Comparison of ENCODE assay signal across 9 mouse cellular contexts in the genomic region with DNA sequence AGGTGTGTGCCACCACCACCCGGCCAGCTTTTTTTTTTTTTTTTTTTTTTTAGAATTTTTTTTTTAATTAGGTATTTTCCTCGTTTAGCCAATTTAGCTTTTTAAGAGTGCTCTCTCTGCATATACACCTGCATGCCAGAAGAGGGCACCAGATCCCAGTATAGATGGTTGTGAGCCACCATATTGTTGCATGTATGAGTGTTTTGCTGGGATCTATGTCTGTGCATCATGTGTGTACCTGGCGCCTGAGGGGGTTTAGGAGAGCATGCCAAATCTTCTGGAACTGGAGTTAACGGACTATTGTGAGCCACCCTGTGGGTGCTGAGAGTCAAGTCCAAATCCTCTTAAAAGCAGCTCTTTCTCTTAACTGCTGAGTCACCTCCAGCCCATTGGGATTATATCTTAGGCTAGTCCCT. TPM values are rescaled to one million over a fixed set of nuclear protein-coding genes. Genes with fewer than 3 reads are reported as not detected.
A peak's percentile ranks its signal among the peaks of the same experiment; 100 is the strongest.
DNase-seq lines count a peak whose midpoint lies in the region; ATAC-seq and TF ChIP-seq lines count a peak whose summit lies in the region.
"Had no signal": no experiment of that assay in that cellular context is flagged by ENCODE, and none has a peak within 500 bp of the region (broad histone marks: within the 10 kb centered on the region; RNA-seq: fewer than 3 reads in every experiment).

No protein-coding gene starts in this region.

- no peak overlapping the region for H3K27ac ChIP-seq in midbrain, embryonic 14.5 days (replicated peaks; ENCODE audit: low read depth, low read length)
- no peak overlapping the region for H3K27ac ChIP-seq in midbrain, embryonic 10.5 days (replicated peaks)
- no peak overlapping the region for H3K27ac ChIP-seq in embryonic facial prominence, embryonic 11.5 days (replicated peaks; ENCODE audit: low read depth, low read length)
- no peak overlapping the region for H3K27ac ChIP-seq in lung, embryonic 14.5 days (ENCODE audit: low read depth)
- H3K27ac ChIP-seq: heart, embryonic 13.5 days had no signal

- peak; percentile 64 for TF ChIP-seq CTCF in lung, embryonic 14.5 days (IDR thresholded peaks at IDR 0.05; ENCODE audit: low read depth)

- H3K4me1 ChIP-seq in midbrain, embryonic 14.5 days (ENCODE audit: control insufficient read depth, insufficient read depth, low read length): no peaks in the 10 kb centered on the region
- H3K4me1 ChIP-seq in midbrain, embryonic 10.5 days: no peaks in the 10 kb centered on the region
- no peaks in the 10 kb centered on the region for H3K4me1 ChIP-seq in embryonic facial prominence, embryonic 11.5 days (ENCODE audit: control insufficient read depth, insufficient read depth, low read length)
- no peaks in the 10 kb centered on the region for H3K4me1 ChIP-seq in lung, embryonic 14.5 days (ENCODE audit: insufficient read depth)
- H3K4me1 ChIP-seq: heart, embryonic 13.5 days had no signal

- DNase-seq in cerebellum, adult 11-12 months: peak; percentile 66
- DNase-seq in cerebellum, adult 11 months: no peak
- peak; percentile 61 for DNase-seq in midbrain, embryonic 14.5 days
- no peak for DNase-seq in midbrain, embryonic 10.5 days (ENCODE audit: low spot score)
- peak; percentile 39 for DNase-seq in embryonic facial prominence, embryonic 11.5 days (ENCODE audit: low spot score)
- DNase-seq in lung, embryonic 14.5 days: peak; percentile 29
- DNase-seq in ovary, adult 18-20 months (ENCODE audit: low spot score): no peak
- no peak for DNase-seq in gastrocnemius, postnatal 4 days (ENCODE audit: low spot score in 2 of 2)

- no peak for ATAC-seq in midbrain, embryonic 14.5 days (ENCODE audit: low FRiP score, low TSS enrichment)
- ATAC-seq in embryonic facial prominence, embryonic 11.5 days (replicated peaks; ENCODE audit: insufficient number of reproducible peaks, low FRiP score, low TSS enrichment, low read depth): 0 out of 2 replicates have a peak, but pooled peaks have one; percentile 43
- no peak for ATAC-seq in lung, embryonic 14.5 days (ENCODE audit: insufficient read depth)

- no peak overlapping the region for H3K9ac ChIP-seq in midbrain, embryonic 14.5 days (replicated peaks; ENCODE audit: low read length)
- H3K9ac ChIP-seq in embryonic facial prominence, embryonic 11.5 days (replicated peaks; ENCODE audit: low read length): no peak overlapping the region
- H3K9ac ChIP-seq in lung, embryonic 14.5 days: no peak overlapping the region
- H3K9ac ChIP-seq: heart, embryonic 13.5 days had no signal

- H3K27me3 ChIP-seq in midbrain, embryonic 14.5 days (ENCODE audit: control insufficient read depth, insufficient read depth, low read length): no peaks in the 10 kb centered on the region
- H3K27me3 ChIP-seq in midbrain, embryonic 10.5 days (ENCODE audit: low read depth, poor library complexity, severe bottlenecking): no peaks in the 10 kb centered on the region
- H3K27me3 ChIP-seq in embryonic facial prominence, embryonic 11.5 days (ENCODE audit: control insufficient read depth, insufficient read depth, low read length): no peaks in the 10 kb centered on the region
- H3K27me3 ChIP-seq in lung, embryonic 14.5 days (ENCODE audit: insufficient read depth, low read length): no peaks in the 10 kb centered on the region
- H3K27me3 ChIP-seq: heart, embryonic 13.5 days had no signal

- H3K36me3 ChIP-seq in midbrain, embryonic 14.5 days (ENCODE audit: control insufficient read depth, insufficient read depth, low read length): peaks cover 27% of the 10 kb centered on the region
- peaks cover 35% of the 10 kb centered on the region for H3K36me3 ChIP-seq in midbrain, embryonic 10.5 days
- no peaks in the 10 kb centered on the region; the same call in 1 of the 2 replicates for H3K36me3 ChIP-seq in embryonic facial prominence, embryonic 11.5 days (replicated peaks; ENCODE audit: control insufficient read depth, insufficient read depth, low read depth, low read length)
- peaks cover 34% of the 10 kb centered on the region for H3K36me3 ChIP-seq in lung, embryonic 14.5 days (ENCODE audit: insufficient read depth)

- H3K4me3 ChIP-seq in midbrain, embryonic 14.5 days (replicated peaks; ENCODE audit: low read depth, low read length): no peak overlapping the region
- H3K4me3 ChIP-seq in midbrain, embryonic 10.5 days: no peak overlapping the region
- no peak overlapping the region for H3K4me3 ChIP-seq in embryonic facial prominence, embryonic 11.5 days (ENCODE audit: low read depth, low read length)
- no peak overlapping the region for H3K4me3 ChIP-seq in lung, embryonic 14.5 days (ENCODE audit: low read depth, low read length)
- H3K4me3 ChIP-seq: heart, embryonic 13.5 days had no signal

- no peaks in the 10 kb centered on the region for H3K9me3 ChIP-seq in midbrain, embryonic 14.5 days (ENCODE audit: control insufficient read depth, low read length)
- no peaks in the 10 kb centered on the region for H3K9me3 ChIP-seq in midbrain, embryonic 10.5 days (replicated peaks)
- no peaks in the 10 kb centered on the region for H3K9me3 ChIP-seq in embryonic facial prominence, embryonic 11.5 days (replicated peaks; ENCODE audit: control insufficient read depth, low read length)
- H3K9me3 ChIP-seq in lung, embryonic 14.5 days (ENCODE audit: low read depth, low read length): no peaks in the 10 kb centered on the region
- H3K9me3 ChIP-seq: heart, embryonic 13.5 days had no signal

- no peak overlapping the region for H3K4me2 ChIP-seq in midbrain, embryonic 14.5 days (ENCODE audit: low read length)
- no peak overlapping the region for H3K4me2 ChIP-seq in embryonic facial prominence, embryonic 11.5 days (ENCODE audit: low read depth, low read length)
- no peak overlapping the region for H3K4me2 ChIP-seq in lung, embryonic 14.5 days
- H3K4me2 ChIP-seq: heart, embryonic 13.5 days had no signal

- 59% methylated on average over 4 of the region's 4 CpGs for WGBS in midbrain, embryonic 14.5 days
- 81% methylated on average over 4 of the region's 4 CpGs for WGBS in midbrain, embryonic 10.5 days
- WGBS in embryonic facial prominence, embryonic 11.5 days: 70% methylated on average over 4 of the region's 4 CpGs
- WGBS in lung, embryonic 14.5 days: 59% methylated on average over 4 of the region's 4 CpGs

RNA-seq across cellular contexts. Expression of a gene that starts 12.9 kb away (rescaled TPM):
- polyA plus RNA-seq in midbrain, embryonic 14.5 days (2014; fragmentation: Nextera tagmentation; extraction: Ambion mirVana): 7.5 and 19.8 TPM in 2 replicates
- polyA plus RNA-seq in midbrain, embryonic 10.5 days (2016; fragmentation: Nextera tagmentation; extraction: Ambion mirVana): 0.65 and 1.2 TPM in 2 replicates
- 0.56 and 0.70 TPM in 2 replicates for polyA plus RNA-seq in embryonic facial prominence, embryonic 11.5 days (2014; fragmentation: Nextera tagmentation; extraction: Ambion mirVana)
- 0.41 and 0.86 TPM in 2 replicates for polyA plus RNA-seq in lung, embryonic 14.5 days (2014; fragmentation: Nextera tagmentation; extraction: Ambion mirVana)
- 1 to 10 TPM; 1.3 to 1.5 TPM for total RNA-seq in gastrocnemius, postnatal 4 days (2021)

RNA-seq across cellular contexts. Expression of a gene that starts 17.1 kb away (rescaled TPM):
- 162 and 177 TPM in 2 replicates for polyA plus RNA-seq in midbrain, embryonic 14.5 days (2014; fragmentation: Nextera tagmentation; extraction: Ambion mirVana)
- 167 and 169 TPM in 2 replicates for polyA plus RNA-seq in midbrain, embryonic 10.5 days (2016; fragmentation: Nextera tagmentation; extraction: Ambion mirVana)
- polyA plus RNA-seq in embryonic facial prominence, embryonic 11.5 days (2014; fragmentation: Nextera tagmentation; extraction: Ambion mirVana): 147 and 151 TPM in 2 replicates
- polyA plus RNA-seq in lung, embryonic 14.5 days (2014; fragmentation: Nextera tagmentation; extraction: Ambion mirVana): 153 and 156 TPM in 2 replicates
- total RNA-seq in gastrocnemius, postnatal 4 days (2021): 10 to 100 TPM; 61.5 to 63.0 TPM

RNA-seq across cellular contexts. Expression of a gene that starts 27.5 kb away (rescaled TPM):
- polyA plus RNA-seq in midbrain, embryonic 14.5 days (2014; fragmentation: Nextera tagmentation; extraction: Ambion mirVana): 6.3 and 13.8 TPM in 2 replicates
- polyA plus RNA-seq in midbrain, embryonic 10.5 days (2016; fragmentation: Nextera tagmentation; extraction: Ambion mirVana): 0.98 and 1.1 TPM in 2 replicates
- 2.1 TPM in 2 replicates for polyA plus RNA-seq in embryonic facial prominence, embryonic 11.5 days (2014; fragmentation: Nextera tagmentation; extraction: Ambion mirVana)
- polyA plus RNA-seq in lung, embryonic 14.5 days (2014; fragmentation: Nextera tagmentation; extraction: Ambion mirVana): 2.5 and 2.7 TPM in 2 replicates
- 10 to 100 TPM in 1 of 2 experiments, 1 to 10 TPM in 1; 9.8 to 10.4 TPM for total RNA-seq in gastrocnemius, postnatal 4 days (2021)

RNA-seq across cellular contexts. Expression of a gene that starts 39.2 kb away (rescaled TPM):
- 77.4 and 79.8 TPM in 2 replicates for polyA plus RNA-seq in midbrain, embryonic 14.5 days (2014; fragmentation: Nextera tagmentation; extraction: Ambion mirVana)
- polyA plus RNA-seq in midbrain, embryonic 10.5 days (2016; fragmentation: Nextera tagmentation; extraction: Ambion mirVana): 115 and 129 TPM in 2 replicates
- polyA plus RNA-seq in embryonic facial prominence, embryonic 11.5 days (2014; fragmentation: Nextera tagmentation; extraction: Ambion mirVana): 79.0 and 87.2 TPM in 2 replicates
- polyA plus RNA-seq in lung, embryonic 14.5 days (2014; fragmentation: Nextera tagmentation; extraction: Ambion mirVana): 96.6 and 102 TPM in 2 replicates
- 10 to 100 TPM; 44.4 to 46.1 TPM for total RNA-seq in gastrocnemius, postnatal 4 days (2021)

RNA-seq across cellular contexts. Expression of a gene that starts 52.7 kb away (rescaled TPM):
- 39.6 and 40.8 TPM in 2 replicates for polyA plus RNA-seq in midbrain, embryonic 14.5 days (2014; fragmentation: Nextera tagmentation; extraction: Ambion mirVana)
- 22.0 and 22.5 TPM in 2 replicates for polyA plus RNA-seq in midbrain, embryonic 10.5 days (2016; fragmentation: Nextera tagmentation; extraction: Ambion mirVana)
- 11.0 and 11.8 TPM in 2 replicates for polyA plus RNA-seq in embryonic facial prominence, embryonic 11.5 days (2014; fragmentation: Nextera tagmentation; extraction: Ambion mirVana)
- 22.4 and 24.8 TPM in 2 replicates for polyA plus RNA-seq in lung, embryonic 14.5 days (2014; fragmentation: Nextera tagmentation; extraction: Ambion mirVana)
- 10 to 100 TPM; 25.9 to 27.1 TPM for total RNA-seq in gastrocnemius, postnatal 4 days (2021)

Comparison
In these comparisons a context has a peak if more than half of its experiments do, and no peak if none do; other contexts are left out.
1. DNase-seq: peak in cerebellum, adult 11-12 months (single experiment), midbrain, embryonic 14.5 days (single experiment), embryonic facial prominence, embryonic 11.5 days (single experiment) and lung, embryonic 14.5 days (single experiment); none in cerebellum, adult 11 months (single experiment), midbrain, embryonic 10.5 days (single experiment), ovary, adult 18-20 months (single experiment) and gastrocnemius, postnatal 4 days (0 of 2).